Mouse (Mus musculus) adrenal gland, adult 8-10 months (tissue): Measurements from ENCODE around the gene Rtn4r. TPM values are rescaled to one million over a fixed set of nuclear protein-coding genes. Genes with fewer than 3 reads are reported as not detected.
A peak's percentile ranks its signal among the peaks of the same experiment; 100 is the strongest.

Experiments
- DNase-seq: peaks from one replicate; pipeline ENCODE4 v3.0.0; 2022
- total RNA-seq, 4 experiments: library from RNA; stranded (reverse); gene quantifications; 2 replicates each; pipeline ENCODE4 v1.2.4; 2022

The Rtn4r gene
- total RNA-seq, 4 experiments from 2014 or later: 0.14 to 0.30 (median 0.23) TPM; not detected in 1

GRCm38 (mm10) chr16:18125131-18125530 is 2.3 kb upstream of the Rtn4r start:
- no peak for DNase-seq

- no peak for DNase-seq
Observed at GRCm38 (mm10) chr16:18126211-18126610, 1.2 kb upstream of the Rtn4r start.

GRCm38 (mm10) chr16:18127871-18128563 is 575 bp downstream of the Rtn4r start:
- DNase-seq: no peak

GRCm38 (mm10) chr16:18128564-18128935 is 1.1 kb downstream of the Rtn4r start:
- DNase-seq: no peak

DNA sequence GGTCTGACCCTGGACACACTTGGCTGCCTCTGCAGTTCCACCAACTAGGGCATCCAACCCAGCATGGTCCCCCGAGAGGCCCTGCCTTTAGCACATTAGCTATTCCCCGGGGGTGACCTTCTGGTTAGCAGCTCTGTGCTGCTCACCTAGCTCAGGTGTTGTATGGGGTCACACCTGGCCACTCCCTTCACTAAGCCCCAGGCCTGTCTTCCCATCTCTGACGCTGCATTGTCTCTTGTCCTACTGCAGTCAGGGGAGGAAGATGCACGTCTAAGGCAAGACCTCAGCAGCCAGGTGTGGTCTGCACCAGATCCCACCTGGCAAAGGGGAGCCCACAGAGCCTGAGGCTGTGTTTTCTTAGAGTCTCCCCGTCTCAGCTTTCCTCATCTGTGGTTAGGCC is 2.0 kb downstream of the Rtn4r start:
- no peak for DNase-seq

DNA sequence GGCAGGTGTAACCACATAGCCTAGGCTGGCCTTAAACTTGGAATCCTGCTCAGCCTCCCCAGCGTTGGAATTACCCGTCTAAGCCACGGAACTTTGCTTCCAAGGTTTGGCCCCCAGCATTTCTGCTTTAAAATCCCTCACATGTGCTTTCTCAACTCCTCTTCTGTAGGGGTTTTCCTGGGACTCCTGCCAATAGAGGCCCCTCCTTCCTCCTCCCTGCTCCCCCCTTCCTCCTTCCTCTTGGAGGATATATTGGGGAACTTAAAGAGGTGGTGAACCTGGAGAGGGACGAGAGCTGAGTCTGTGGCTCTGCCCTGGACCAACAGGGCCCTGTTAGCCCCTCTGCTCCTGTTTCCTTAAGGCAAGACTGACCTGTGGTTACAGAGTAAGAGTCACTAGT is 2.8 kb downstream of the Rtn4r start:
- no peak for DNase-seq

GRCm38 (mm10) chr16:18130705-18131104 is 3.3 kb downstream of the Rtn4r start:
- DNase-seq: no peak

DNA sequence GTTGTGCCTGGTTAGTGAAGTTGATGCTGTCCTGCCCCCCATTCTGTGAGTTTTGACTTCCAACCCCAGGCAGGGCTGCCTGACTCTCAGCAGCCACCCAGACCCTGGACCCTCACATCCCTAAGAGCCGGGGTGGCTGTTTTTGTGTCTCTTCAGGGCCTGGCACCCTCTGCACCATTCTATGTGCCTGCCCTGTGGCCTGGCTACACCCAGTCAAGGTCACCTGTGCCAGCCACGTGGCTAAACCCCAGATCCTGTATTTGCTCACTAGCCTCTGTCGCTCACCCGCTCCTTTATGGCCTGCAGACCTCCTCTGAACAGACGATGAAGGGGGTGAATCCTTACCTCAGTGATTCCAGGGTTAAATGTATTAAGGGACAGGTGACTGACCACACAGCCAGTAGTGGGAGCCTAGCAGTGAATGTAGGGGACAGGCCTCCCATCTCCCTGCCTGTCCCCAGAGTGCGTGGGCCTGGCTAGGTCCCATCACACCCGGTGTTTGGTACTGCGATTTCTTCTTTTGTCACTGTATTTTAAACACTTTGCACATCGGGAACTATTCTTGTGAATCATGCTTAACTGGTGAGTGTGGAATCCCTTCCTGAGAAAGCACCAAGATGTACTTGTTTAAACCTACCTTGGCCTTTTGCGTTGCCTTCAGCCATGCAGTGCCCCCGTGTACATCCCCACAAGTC is 4.0 kb downstream of the Rtn4r start:
- DNase-seq: no peak

GRCm38 (mm10) chr16:18132026-18132425 is 4.6 kb downstream of the Rtn4r start:
- DNase-seq: no peak

DNA sequence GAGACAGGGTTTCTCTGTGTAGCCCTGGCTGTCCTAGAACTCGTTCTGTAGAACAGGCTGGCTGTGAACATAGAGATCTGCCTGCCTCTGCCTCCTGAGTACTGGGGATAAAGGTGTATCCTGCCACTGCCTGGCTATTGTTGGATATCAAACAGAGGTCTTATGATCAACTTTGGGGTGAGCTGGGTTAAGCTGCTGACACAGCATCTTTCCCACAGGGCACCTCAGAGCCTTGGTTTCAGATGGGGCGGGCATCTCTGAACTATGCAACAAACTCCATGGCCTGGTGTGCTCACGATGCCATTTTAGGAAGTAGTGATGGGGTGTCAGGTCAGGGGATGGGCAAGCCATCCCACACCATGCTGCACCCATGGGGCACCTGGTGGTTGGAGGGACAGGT is 5.1 kb downstream of the Rtn4r start:
- DNase-seq: no peak

GRCm38 (mm10) chr16:18133133-18133920 is 5.9 kb downstream of the Rtn4r start:
- no peak for DNase-seq

- DNase-seq: peak; percentile 55
Observed at GRCm38 (mm10) chr16:18135196-18135595, 7.8 kb downstream of the Rtn4r start.

GRCm38 (mm10) chr16:18136015-18136414 is 8.6 kb downstream of the Rtn4r start:
- DNase-seq: no peak

DNA sequence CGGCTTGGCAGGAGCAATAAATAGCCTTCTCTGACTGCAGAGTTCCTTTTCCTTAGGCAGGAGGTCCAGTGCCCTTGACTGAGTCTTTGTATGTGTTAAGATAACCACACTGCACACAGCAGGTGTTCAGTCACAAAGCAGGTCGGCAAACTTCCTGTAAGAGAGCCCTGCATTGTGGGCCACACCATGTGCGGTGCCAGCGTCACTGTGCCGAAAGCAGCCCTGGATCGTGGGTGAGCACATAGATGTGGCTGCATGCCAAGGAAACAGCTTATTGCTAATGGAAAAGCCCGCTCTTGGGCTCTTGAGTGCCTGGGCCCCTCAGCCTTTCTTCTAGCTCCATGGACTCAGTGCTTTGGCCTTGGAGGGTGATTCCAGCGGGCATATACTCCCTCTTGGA is 16.8 kb downstream of the Rtn4r start:
- no peak for DNase-seq

GRCm38 (mm10) chr16:18145341-18145867 is 18.0 kb downstream of the Rtn4r start:
- no peak for DNase-seq

- no peak for DNase-seq
Observed at GRCm38 (mm10) chr16:18148208-18148876, 20.9 kb downstream of the Rtn4r start.

GRCm38 (mm10) chr16:18149205-18149604 is 21.8 kb downstream of the Rtn4r start:
- DNase-seq: no peak

DNA sequence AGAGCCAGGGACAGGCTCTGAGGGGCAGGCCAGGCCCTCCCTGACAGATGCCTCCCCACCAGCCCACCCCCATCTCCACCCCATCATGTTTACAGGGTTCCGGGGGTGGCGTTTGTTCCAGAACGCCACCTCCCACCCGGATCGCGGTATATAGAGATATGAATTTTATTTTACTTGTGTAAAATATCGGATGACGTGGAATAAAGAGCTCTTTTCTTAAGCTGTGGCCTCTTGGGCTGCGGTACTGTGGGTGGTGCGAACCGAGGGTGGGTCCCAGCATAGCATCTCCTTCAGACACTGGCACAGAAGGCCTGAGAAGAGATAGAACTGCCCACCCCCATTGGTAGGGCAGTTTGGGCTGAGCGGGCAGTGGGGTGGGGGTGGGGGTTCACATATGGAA is 24.7 kb downstream of the Rtn4r start:
- no peak for DNase-seq

GRCm38 (mm10) chr16:18152769-18153445 is 25.5 kb downstream of the Rtn4r start:
- no peak for DNase-seq

- DNase-seq: peak; percentile 91
Observed at GRCm38 (mm10) chr16:18154521-18155171, 27.2 kb downstream of the Rtn4r start.

GRCm38 (mm10) chr16:18156579-18157350 is 29.3 kb downstream of the Rtn4r start:
- DNase-seq: no peak
